Mouse (Mus musculus): ENCODE data around the gene Ndnf.

GRCm38 (mm10) chr6:65662050-65662449, 9.3 kb upstream of the Ndnf start:
- no peak for TF ChIP-seq CTCF (IDR thresholded peaks at IDR 0.05; ENCODE audit: low read depth, low read length)
- no peak for TF ChIP-seq TAL1 (conservative IDR thresholded peaks at IDR 0.05; ENCODE audit: low read depth, low read length)
- TF ChIP-seq GATA1 (IDR thresholded peaks at IDR 0.05; ENCODE audit: borderline replicate concordance, low read length), result no peak
- no peak for TF ChIP-seq GATA2 (IDR thresholded peaks at IDR 0.05; ENCODE audit: borderline replicate concordance, low read depth, low read length)
- TF ChIP-seq POLR2AphosphoS5 (IDR thresholded peaks at IDR 0.05; ENCODE audit: insufficient replicate concordance, low read depth, low read length), result no peak
